Mouse (Mus musculus): ENCODE measurements around the gene Arrdc2. TPM values are rescaled to one million over a fixed set of nuclear protein-coding genes. Genes with fewer than 3 reads are reported as not detected.

Arrdc2 gene
- polyA plus RNA-seq, 1 experiment = 49.9 TPM

DNA sequence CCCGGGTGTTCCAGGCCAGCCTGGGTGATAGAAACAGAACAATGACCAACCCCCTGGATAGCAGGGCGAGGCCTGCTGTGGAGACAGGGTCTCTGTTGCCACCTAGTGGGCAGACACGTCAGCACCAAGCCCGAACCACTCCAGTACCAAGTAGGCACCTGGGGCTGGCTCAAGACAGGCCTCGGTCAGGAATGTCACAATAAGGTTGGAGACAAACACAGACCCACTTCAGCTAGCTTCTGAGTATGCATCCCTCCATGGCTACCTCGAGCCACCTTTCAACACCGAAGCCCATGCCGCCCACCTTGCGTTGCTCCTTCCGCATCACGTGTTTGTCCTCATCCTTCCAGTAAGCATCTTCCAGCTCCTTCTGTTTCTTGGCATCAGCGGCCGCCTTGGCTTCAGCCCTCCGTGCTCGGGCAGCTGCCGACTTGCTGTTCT is 30.1 kb upstream of the Arrdc2 start:
- Histone ChIP-seq H3K27me3 (ENCODE audit: control insufficient read depth, insufficient read depth, low read length) (peaks cover 5% of the 10 kb centered on the region; the same call in 1 of the 2 replicates), H3K27ac (ENCODE audit: insufficient read depth, low read depth, low read length) (no peak overlapping the region), H3K36me3 (ENCODE audit: control insufficient read depth, insufficient read depth, low read length) (peaks cover 6% of the 10 kb centered on the region), H3K4me3 (ENCODE audit: low read depth, low read length) (no peak overlapping the region), H3K4me1 (ENCODE audit: control insufficient read depth, insufficient read depth, insufficient read length, low read length) (peaks cover 18% of the 10 kb centered on the region)
- WGBS = 49% methylated on average over 16 of the region's 16 CpGs
- TF ChIP-seq CTCF (IDR thresholded peaks at IDR 0.05; ENCODE audit: extremely low read depth, insufficient read length, insufficient replicate concordance, low read depth, low read length) (peak; percentile 84), POLR2A (IDR thresholded peaks at IDR 0.05; ENCODE audit: low read depth, low read length) (no peak; the same call in 1 of the 2 replicates)

DNA sequence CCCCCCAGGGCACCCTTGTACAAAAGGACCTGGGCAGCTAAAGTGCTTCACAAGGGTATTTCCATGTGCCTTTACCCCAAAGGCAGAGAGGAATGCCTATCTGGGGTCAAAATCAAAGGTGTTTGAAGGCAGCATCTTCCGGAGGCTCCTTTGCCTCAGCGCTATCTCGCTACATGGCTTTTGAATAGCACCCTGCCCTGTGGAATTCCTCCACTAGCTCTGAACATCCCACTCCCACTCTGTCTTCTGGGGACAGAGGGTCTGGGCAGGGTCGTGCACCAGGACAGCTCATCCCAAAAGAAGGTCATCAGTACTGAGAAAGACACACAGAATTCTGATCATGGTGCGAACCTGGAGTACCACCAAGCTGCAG is 29.7 kb upstream of the Arrdc2 start:
- H3K36me3 ChIP-seq (ENCODE audit: control insufficient read depth, insufficient read depth, low read length) = peaks cover 6% of the 10 kb centered on the region
- peaks cover 9% of the 10 kb centered on the region for H3K27me3 ChIP-seq (ENCODE audit: control insufficient read depth, insufficient read depth, low read length)
- no peak overlapping the region for H3K27ac ChIP-seq (ENCODE audit: insufficient read depth, low read depth, low read length)
- 50% methylated on average over 5 of the region's 5 CpGs for WGBS
- peaks cover 21% of the 10 kb centered on the region for H3K4me1 ChIP-seq (ENCODE audit: control insufficient read depth, insufficient read depth, insufficient read length, low read length)
- TF ChIP-seq CTCF (IDR thresholded peaks at IDR 0.05; ENCODE audit: extremely low read depth, insufficient read length, insufficient replicate concordance, low read depth, low read length) (no peak), POLR2A (IDR thresholded peaks at IDR 0.05; ENCODE audit: low read depth, low read length) (no peak)
- H3K4me3 ChIP-seq (ENCODE audit: low read depth, low read length) = no peak overlapping the region

DNA sequence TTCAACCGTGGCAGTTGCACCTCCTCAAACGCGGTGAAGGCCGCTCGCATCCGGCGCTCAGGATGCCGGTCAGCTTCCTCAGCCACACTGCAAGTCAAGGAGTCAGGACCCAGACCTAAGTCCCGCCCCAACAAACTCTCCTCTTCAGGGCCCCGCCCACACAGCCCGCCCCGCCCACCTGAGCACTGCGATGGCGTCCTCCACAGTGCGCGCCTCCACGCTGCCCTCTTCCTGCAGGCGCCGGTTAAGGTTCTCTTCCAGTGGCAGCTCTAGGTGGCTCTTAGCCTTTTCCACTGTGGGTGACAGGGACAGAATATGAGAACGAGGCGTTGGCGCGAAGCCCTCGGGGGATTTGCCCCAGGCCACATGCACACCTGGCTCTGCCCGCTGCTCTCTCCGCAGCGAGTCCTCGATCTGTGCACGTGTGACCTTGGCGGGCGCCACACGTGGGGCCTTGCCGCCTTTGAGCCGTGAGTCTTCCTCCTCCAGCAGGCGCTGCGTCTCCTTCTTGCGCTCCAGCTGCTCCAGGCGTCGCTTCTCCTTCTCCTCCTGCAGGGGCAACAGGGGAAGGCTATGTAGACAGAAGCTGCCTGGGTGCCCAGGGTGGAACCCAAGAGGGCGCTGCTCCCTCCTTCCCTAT is 29.2 kb upstream of the Arrdc2 start:
- Histone ChIP-seq H3K27me3 (ENCODE audit: control insufficient read depth, insufficient read depth, low read length) (peaks cover 14% of the 10 kb centered on the region), H3K36me3 (ENCODE audit: control insufficient read depth, insufficient read depth, low read length) (peaks cover 6% of the 10 kb centered on the region), H3K4me1 (ENCODE audit: control insufficient read depth, insufficient read depth, insufficient read length, low read length) (peaks cover 21% of the 10 kb centered on the region), H3K27ac (ENCODE audit: insufficient read depth, low read depth, low read length) (no peak overlapping the region), H3K4me3 (ENCODE audit: low read depth, low read length) (peak overlapping the region; percentile 23)
- TF ChIP-seq CTCF (IDR thresholded peaks at IDR 0.05; ENCODE audit: extremely low read depth, insufficient read length, insufficient replicate concordance, low read depth, low read length) (no peak), POLR2A (IDR thresholded peaks at IDR 0.05; ENCODE audit: low read depth, low read length) (no peak)
- WGBS = 56% methylated on average over 40 of the region's 40 CpGs

DNA sequence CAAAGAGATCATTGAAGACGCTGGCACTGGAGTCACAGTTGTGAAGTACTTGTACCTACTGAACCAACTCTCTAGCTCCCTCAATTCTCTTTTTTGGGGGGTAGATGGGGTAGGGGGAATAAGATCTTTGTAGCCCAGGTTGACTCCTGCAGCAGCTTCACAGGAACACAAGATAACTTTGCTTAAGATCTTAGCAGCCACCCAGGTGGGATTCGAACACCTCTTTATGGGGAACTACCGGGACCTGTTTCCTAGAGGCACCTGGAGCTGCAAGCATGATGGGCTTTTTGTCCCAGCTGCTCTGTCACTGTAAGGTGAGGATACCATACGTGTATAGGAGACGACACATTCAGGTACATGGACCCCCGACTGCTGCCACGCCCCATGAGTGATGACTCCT is 27.0 kb upstream of the Arrdc2 start:
- Histone ChIP-seq H3K4me1 (ENCODE audit: control insufficient read depth, insufficient read depth, insufficient read length, low read length) (peaks cover 28% of the 10 kb centered on the region), H3K27me3 (ENCODE audit: control insufficient read depth, insufficient read depth, low read length) (peaks cover 34% of the 10 kb centered on the region), H3K36me3 (ENCODE audit: control insufficient read depth, insufficient read depth, low read length) (peaks cover 6% of the 10 kb centered on the region), H3K4me3 (ENCODE audit: low read depth, low read length) (no peak overlapping the region), H3K27ac (ENCODE audit: insufficient read depth, low read depth, low read length) (no peak overlapping the region)
- TF ChIP-seq POLR2A (IDR thresholded peaks at IDR 0.05; ENCODE audit: low read depth, low read length) (no peak), CTCF (IDR thresholded peaks at IDR 0.05; ENCODE audit: extremely low read depth, insufficient read length, insufficient replicate concordance, low read depth, low read length) (no peak)
- WGBS = 84% methylated on average over 7 of the region's 7 CpGs

DNA sequence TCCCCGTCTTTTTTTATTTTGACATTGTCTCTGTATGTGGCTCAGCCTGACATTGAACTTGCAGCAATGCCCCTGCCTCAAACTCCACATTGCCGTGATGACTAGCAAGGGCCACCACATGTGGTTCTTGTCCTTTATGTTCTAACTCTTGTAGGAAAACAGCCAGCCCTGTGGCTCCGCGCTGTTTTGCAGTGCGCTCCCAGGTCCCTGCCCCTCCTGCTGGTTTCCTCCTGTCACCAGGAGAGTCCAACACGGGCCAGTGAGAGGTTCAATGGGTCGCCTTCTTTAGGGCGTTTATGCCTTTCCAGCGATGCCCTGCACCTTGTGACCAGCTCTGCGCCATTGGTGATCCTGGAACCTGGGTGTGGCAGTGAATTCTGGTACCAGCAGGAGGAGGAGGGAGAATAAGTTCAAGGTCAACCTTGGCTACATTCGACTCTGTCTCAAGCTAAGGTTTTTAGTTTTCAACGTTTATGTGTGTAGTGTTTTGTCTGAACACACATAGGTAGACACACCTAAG is 26.5 kb upstream of the Arrdc2 start:
- peak overlapping the region; percentile 26 for H3K27ac ChIP-seq (ENCODE audit: insufficient read depth, low read depth, low read length)

DNA sequence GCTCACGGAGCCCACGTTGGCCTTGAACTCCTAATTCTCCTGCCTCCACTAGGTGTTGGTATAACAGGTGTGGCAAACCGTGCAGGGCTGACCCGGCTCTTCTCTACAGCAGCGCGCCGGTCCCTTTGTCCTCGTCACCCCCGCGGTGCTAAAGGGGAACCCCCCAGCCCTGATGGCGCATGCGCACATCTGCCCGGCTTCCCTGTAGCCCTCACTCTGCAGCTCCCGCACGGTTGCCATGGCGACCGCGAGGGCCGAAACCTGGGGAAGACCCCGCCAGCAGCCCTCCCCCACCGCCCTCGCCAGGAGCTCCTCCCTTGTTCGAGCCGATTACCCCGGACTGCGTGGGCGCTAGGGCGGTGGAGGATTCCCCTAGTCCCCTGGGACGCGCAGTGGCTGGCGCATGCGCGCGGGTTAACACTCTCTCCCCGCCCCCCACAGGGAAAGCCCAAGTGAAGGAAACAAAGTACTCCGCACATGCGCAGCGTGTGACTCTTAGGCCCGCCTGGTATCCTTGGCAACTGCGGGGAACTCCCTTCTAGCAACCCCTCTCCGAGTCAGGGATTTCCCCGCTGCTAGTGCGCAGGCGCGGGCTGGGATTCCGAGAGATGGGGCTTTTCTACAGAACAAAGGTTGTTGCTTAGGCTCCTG is 26.0 kb upstream of the Arrdc2 start:
- H3K4me1 ChIP-seq (ENCODE audit: control insufficient read depth, insufficient read depth, insufficient read length, low read length) = peaks cover 28% of the 10 kb centered on the region
- H3K4me3 ChIP-seq (ENCODE audit: low read depth, low read length) = peak overlapping the region; percentile 66
- under 1% methylated on average over 46 of the region's 46 CpGs for WGBS
- H3K36me3 ChIP-seq (ENCODE audit: control insufficient read depth, insufficient read depth, low read length) = peaks cover 6% of the 10 kb centered on the region
- peaks cover 34% of the 10 kb centered on the region for H3K27me3 ChIP-seq (ENCODE audit: control insufficient read depth, insufficient read depth, low read length)
- TF ChIP-seq CTCF (IDR thresholded peaks at IDR 0.05; ENCODE audit: extremely low read depth, insufficient read length, insufficient replicate concordance, low read depth, low read length) (0 out of 2 replicates have a peak, but pooled peaks have one; percentile 13), POLR2A (IDR thresholded peaks at IDR 0.05; ENCODE audit: low read depth, low read length) (no peak; the same call in 1 of the 2 replicates)
- H3K27ac ChIP-seq (ENCODE audit: insufficient read depth, low read depth, low read length) = no peak overlapping the region

More for the DNA sequence above, 26.5 kb upstream of the Arrdc2 start:
- Histone ChIP-seq H3K4me3 (ENCODE audit: low read depth, low read length) (peak overlapping the region; percentile 66), H3K27me3 (ENCODE audit: control insufficient read depth, insufficient read depth, low read length) (peaks cover 34% of the 10 kb centered on the region), H3K4me1 (ENCODE audit: control insufficient read depth, insufficient read depth, insufficient read length, low read length) (peaks cover 28% of the 10 kb centered on the region), H3K36me3 (ENCODE audit: control insufficient read depth, insufficient read depth, low read length) (peaks cover 6% of the 10 kb centered on the region)
- 3% methylated on average over 12 of the region's 12 CpGs for WGBS
- TF ChIP-seq CTCF (IDR thresholded peaks at IDR 0.05; ENCODE audit: extremely low read depth, insufficient read length, insufficient replicate concordance, low read depth, low read length) (no peak), POLR2A (IDR thresholded peaks at IDR 0.05; ENCODE audit: low read depth, low read length) (no peak)

DNA sequence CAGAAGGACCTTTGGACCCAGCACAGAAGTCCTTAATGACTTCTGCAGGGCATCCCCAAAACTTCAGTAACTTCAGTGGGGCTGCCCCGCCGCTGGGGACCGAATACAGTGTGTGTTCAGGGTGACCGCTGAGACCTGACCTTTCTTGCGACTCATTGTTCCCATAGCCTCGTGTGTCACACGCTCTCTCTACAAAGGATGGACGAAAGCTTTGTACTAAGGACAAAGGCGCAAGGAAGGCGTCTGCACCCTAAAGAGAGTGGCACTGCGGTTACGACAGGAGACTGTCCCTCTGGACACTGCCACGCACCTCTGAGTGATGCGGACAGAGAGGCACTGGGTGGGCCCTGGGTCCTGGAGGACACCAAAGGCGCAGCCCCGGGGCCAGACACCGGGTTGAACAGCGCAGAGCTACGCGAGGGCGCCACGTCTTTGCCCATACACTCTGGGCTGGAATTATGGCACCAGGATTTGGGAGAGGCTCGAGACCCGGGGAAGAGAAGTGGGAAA is 25.2 kb upstream of the Arrdc2 start:
- 3% methylated on average over 24 of the region's 24 CpGs for WGBS
- Histone ChIP-seq H3K36me3 (ENCODE audit: control insufficient read depth, insufficient read depth, low read length) (peaks cover 6% of the 10 kb centered on the region), H3K4me3 (ENCODE audit: low read depth, low read length) (peak overlapping the region; percentile 66), H3K27me3 (ENCODE audit: control insufficient read depth, insufficient read depth, low read length) (peaks cover 34% of the 10 kb centered on the region), H3K27ac (ENCODE audit: insufficient read depth, low read depth, low read length) (no peak overlapping the region), H3K4me1 (ENCODE audit: control insufficient read depth, insufficient read depth, insufficient read length, low read length) (peaks cover 28% of the 10 kb centered on the region)
- TF ChIP-seq CTCF (IDR thresholded peaks at IDR 0.05; ENCODE audit: extremely low read depth, insufficient read length, insufficient replicate concordance, low read depth, low read length) (no peak), POLR2A (IDR thresholded peaks at IDR 0.05; ENCODE audit: low read depth, low read length) (no peak)
